Mouse (Mus musculus): Measurements from ENCODE around the gene Atp7a. TPM values are rescaled to one million over a fixed set of nuclear protein-coding genes. Genes with fewer than 3 reads are reported as not detected.

The Atp7a gene
- polyA plus RNA-seq, 1 experiment from 2014 or later = 10.2 TPM

Other genes starting within 250 kb of the Atp7a start
- 208 and 232 TPM in 2 replicates for gene Atrx, start 97.9 kb upstream of the Atp7a start, polyA plus RNA-seq (2015; fragmentation: Nextera tagmentation; extraction: Ambion mirVana)
- gene Magt1, start 15.4 kb upstream of the Atp7a start, polyA plus RNA-seq (2015; fragmentation: Nextera tagmentation; extraction: Ambion mirVana) = 21.4 and 22.7 TPM in 2 replicates
- 384 and 412 TPM in 2 replicates for gene Cox7b, start 11.6 kb upstream of the Atp7a start, polyA plus RNA-seq (2015; fragmentation: Nextera tagmentation; extraction: Ambion mirVana)
- 0.21 and 0.51 TPM in 2 replicates for gene Tlr13, start 115.9 kb downstream of the Atp7a start, polyA plus RNA-seq (2015; fragmentation: Nextera tagmentation; extraction: Ambion mirVana)
- gene Pgk1, start 159.8 kb downstream of the Atp7a start, polyA plus RNA-seq (2015; fragmentation: Nextera tagmentation; extraction: Ambion mirVana) = 297 and 306 TPM in 2 replicates
- gene Taf9b, start 193.9 kb downstream of the Atp7a start, polyA plus RNA-seq (2015; fragmentation: Nextera tagmentation; extraction: Ambion mirVana) = 20.9 and 22.0 TPM in 2 replicates
- not detected in 2 replicates for gene Fnd3c2, start 228.1 kb downstream of the Atp7a start, polyA plus RNA-seq (2015; fragmentation: Nextera tagmentation; extraction: Ambion mirVana)